Mouse (Mus musculus) lung, embryonic 15.5 days (tissue): ENCODE results near the gene Zbtb6. TPM values are rescaled to one million over a fixed set of nuclear protein-coding genes. Genes with fewer than 3 reads are reported as not detected.

Experiments
- ATAC-seq: fragments of 200-750 bp; cut with Nextera tagmentation; 2 replicates; pipeline ENCODE4 v1.8.0; 2017; ENCODE audit warnings: moderate number of reproducible peaks, borderline replicate concordance; ENCODE audit not compliant: low FRiP score, low TSS enrichment; ENCODE audit errors: extremely low read depth
- H3K27ac ChIP-seq: fragments of 300-500 bp; sonication (generic); 2 replicates; pipeline ENCODE4 v1.5.1; 2015; ENCODE audit warnings: moderate library complexity, mild to moderate bottlenecking, inconsistent platforms
- H3K27me3 ChIP-seq: fragments of 300-500 bp; sonication (generic); 2 replicates; pipeline ENCODE4 v1.6.1; 2015; ENCODE audit warnings: inconsistent platforms
- H3K36me3 ChIP-seq: fragments of 300-500 bp; sonication (generic); 2 replicates; pipeline ENCODE4 v1.6.1; 2015; ENCODE audit warnings: inconsistent platforms
- H3K4me1 ChIP-seq: fragments of 300-500 bp; sonication (generic); 2 replicates; pipeline ENCODE4 v1.6.1; 2015; ENCODE audit warnings: inconsistent platforms
- H3K4me2 ChIP-seq: fragments of 300-500 bp; sonication (generic); 2 replicates; pipeline ENCODE4 v1.6.1; 2015; ENCODE audit warnings: inconsistent platforms, mild to moderate bottlenecking, moderate library complexity
- H3K4me3 ChIP-seq: fragments of 300-500 bp; sonication (generic); 2 replicates; pipeline ENCODE4 v1.5.1; 2015; ENCODE audit warnings: mild to moderate bottlenecking, inconsistent platforms
- H3K9ac ChIP-seq: fragments of 300-500 bp; sonication (generic); 2 replicates; pipeline ENCODE4 v1.6.1; 2015; ENCODE audit warnings: inconsistent platforms
- H3K9me3 ChIP-seq: fragments of 300-500 bp; sonication (generic); 2 replicates; pipeline ENCODE4 v1.6.1; 2016; ENCODE audit warnings: inconsistent platforms
- WGBS: fragments of 180-500 bp; shearing (Covaris S2); methylation state at CpG from one replicate; pipeline ENCODE4 v1.1.7; 2015; 5-methylcytosine and 5-hydroxymethylcytosine counted together
- polyA plus RNA-seq: library from polyadenylated mRNA; unstranded; fragments of >200 nt; fragmentation: Nextera tagmentation; extraction: Ambion mirVana; gene quantifications from 2 replicates; pipeline ENCODE4 v1.2.1, GENCODE M21; 2015

Zbtb6 gene
- polyA plus RNA-seq, 1 experiment from 2014 or later, result 6.6 TPM

GRCm38 (mm10) chr2:37431609-37432008 lies 11.4 kb downstream of the Zbtb6 start:
- peak overlapping the region; percentile 63 for H3K4me2 ChIP-seq
- H3K36me3 ChIP-seq, result peaks cover 25% of the 10 kb centered on the region
- ATAC-seq, result no peak; the same call in 1 of the 2 replicates
- H3K9me3 ChIP-seq, result no peaks in the 10 kb centered on the region
- WGBS, result 29% methylated on average over 7 of the region's 7 CpGs
- H3K4me3 ChIP-seq, result peak overlapping the region; percentile 87
- no peaks in the 10 kb centered on the region for H3K27me3 ChIP-seq
- H3K27ac ChIP-seq, result peak overlapping the region; percentile 96
- no peak overlapping the region for H3K9ac ChIP-seq
- H3K4me1 ChIP-seq, result peaks cover 22% of the 10 kb centered on the region

DNA sequence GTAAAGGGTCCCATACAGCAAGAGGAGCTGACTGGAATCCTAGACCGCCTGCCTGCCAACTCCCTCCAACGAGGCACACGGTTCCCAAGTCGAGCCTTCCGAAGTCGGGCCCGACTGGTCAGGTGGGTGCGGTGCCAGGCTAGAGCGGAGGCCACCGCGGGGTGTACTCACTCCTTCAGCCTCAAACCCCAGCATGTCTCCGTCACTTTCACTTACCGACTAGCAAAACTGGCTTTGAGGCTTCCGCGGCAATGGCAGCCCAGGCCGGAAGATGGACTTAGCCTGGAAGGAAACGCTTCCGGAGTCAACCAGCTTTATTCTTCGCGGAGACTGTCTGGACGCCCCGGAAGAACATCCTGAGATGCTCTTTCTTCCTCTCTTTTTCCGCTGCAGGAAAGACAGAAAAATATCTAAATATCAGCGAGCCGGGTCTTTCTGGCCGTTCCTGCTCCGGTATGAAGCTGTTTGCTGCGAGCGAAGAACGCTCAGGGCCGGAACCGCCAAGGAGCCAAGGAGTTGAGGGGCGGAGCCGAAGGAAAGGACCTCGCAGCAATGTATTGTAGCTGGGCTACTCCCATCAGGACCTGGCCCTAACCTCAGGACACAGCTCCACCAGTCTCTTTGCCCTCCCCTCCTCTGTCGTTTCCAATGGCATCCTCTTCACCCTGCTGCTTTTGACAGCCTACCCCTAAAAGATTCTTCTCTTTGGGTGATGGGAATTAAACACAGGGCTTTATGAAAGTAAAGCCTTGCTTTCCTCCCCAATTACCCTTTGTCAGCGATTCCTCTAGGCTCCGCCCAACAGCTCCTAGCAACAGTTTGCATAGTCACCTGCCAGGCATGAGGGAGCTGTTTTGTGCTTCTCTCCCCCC lies 12.1 kb downstream of the Zbtb6 start:
- under 1% methylated on average over 38 of the region's 38 CpGs for whole genome bisulfite sequencing
- H3K4me1 ChIP-seq, result peaks cover 22% of the 10 kb centered on the region
- H3K27ac ChIP-seq, result peak overlapping the region; percentile 96
- peak overlapping the region; percentile 63 for H3K4me2 ChIP-seq
- H3K4me3 ChIP-seq, result peak overlapping the region; percentile 87
- ATAC-seq, result peak; percentile 95
- H3K9me3 ChIP-seq, result no peaks in the 10 kb centered on the region
- H3K36me3 ChIP-seq, result peaks cover 18% of the 10 kb centered on the region
- H3K27me3 ChIP-seq, result no peaks in the 10 kb centered on the region
- peak overlapping the region; percentile 82 for H3K9ac ChIP-seq

DNA sequence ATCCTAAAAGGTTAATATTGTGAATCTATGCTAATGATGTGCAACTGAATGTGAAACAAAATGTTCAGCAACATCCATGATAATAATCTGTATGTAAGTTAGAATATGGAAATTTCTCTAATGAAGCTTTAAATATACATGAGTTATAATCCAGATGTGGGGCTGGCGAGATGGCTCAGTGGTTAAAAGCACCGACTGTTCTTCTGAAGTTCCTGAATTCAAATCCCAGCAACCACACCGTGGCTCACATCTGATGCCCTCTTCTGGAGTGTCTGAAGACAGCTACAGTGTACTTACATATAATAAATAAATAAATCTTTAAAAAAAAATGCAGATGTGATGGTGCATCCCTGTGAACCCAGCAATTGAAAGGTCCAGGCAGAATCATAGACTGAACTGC lies 19.3 kb downstream of the Zbtb6 start:
- ATAC-seq, result no peak
- Histone ChIP-seq H3K9ac (no peak overlapping the region), H3K27me3 (no peaks in the 10 kb centered on the region), H3K36me3 (peaks cover 7% of the 10 kb centered on the region), H3K4me2 (no peak overlapping the region), H3K27ac (no peak overlapping the region), H3K4me1 (peaks cover 13% of the 10 kb centered on the region), H3K9me3 (no peaks in the 10 kb centered on the region), H3K4me3 (no peak overlapping the region)
- WGBS, result 59% methylated on average over 3 of the region's 3 CpGs

DNA sequence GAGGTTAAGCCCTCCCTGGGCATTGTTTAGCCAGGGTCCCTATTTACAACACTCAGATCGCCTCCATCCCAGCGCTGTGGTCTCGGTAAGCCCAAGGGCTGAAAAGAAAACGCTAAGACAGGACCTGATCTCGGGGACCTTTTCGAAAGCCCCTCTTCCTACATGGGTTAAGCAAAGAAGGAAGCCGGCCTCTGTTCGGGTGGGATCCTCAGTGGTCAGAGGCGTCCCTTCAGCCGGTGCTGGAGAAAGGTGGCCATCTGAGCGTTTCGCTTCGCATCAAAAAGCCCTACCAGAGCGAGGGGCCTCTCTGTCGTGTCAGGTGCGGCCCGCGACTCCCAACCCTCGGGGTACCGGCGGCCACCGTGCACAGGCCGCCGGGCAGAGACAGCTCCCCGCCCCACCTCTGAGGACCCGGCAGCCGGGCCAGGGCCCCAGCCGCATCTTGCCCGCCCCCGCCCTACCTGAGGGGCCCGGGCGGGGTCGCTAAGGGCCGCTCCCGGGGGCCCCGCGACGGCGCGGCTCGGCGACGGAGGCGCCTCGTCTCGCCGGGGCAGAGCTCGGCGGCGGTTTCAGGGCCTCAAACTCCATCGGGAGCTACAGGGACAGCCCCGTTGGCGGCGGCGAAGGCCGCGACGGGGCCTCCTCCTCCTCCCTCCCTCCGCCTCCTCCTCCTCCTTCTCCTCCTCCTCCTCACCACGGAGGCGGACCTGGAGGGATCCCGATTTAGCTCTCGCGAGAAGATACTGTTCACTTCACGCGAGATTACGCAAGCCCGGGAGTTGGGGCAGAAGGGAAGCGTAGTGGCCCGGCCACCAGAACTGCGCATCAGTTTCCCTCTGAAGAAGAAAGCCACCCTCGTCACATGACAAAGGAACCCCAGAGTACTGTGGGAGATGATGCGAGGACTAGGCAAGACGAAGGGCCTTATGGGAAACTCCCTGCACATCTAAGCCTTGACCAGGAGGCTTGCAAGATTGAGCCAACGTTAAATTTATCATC lies 20.4 kb downstream of the Zbtb6 start, which contains the start of gene Rc3h2:
Gene Rc3h2 (minus strand): TSS at position 598 of the 999 bp plus-strand sequence.
- Histone ChIP-seq H3K4me3 (peak within 1 kb of the TSS; percentile 100), H3K27ac (peak within 1 kb of the TSS; percentile 97), H3K9me3 (no peaks in the 10 kb centered on the region), H3K27me3 (no peaks in the 10 kb centered on the region), H3K36me3 (peaks cover under 1% of the 10 kb centered on the region; the same call in 1 of the 2 replicates), H3K4me2 (peak within 1 kb of the TSS; percentile 72), H3K9ac (peak within 1 kb of the TSS; percentile 99), H3K4me1 (peaks cover 11% of the 10 kb centered on the region)
- under 1% methylated on average over 73 of the region's 75 CpGs for WGBS
- ATAC-seq, result peak; percentile 98

GRCm38 (mm10) chr2:37421903-37422302 lies 21.1 kb downstream of the Zbtb6 start:
- no peak for ATAC-seq
- Histone ChIP-seq H3K27ac (peak overlapping the region; percentile 97), H3K4me2 (peak overlapping the region; percentile 72), H3K9me3 (no peaks in the 10 kb centered on the region), H3K27me3 (no peaks in the 10 kb centered on the region), H3K4me1 (peaks cover 11% of the 10 kb centered on the region), H3K4me3 (peak overlapping the region; percentile 100), H3K9ac (peak overlapping the region; percentile 99), H3K36me3 (no peaks in the 10 kb centered on the region)
- WGBS, result 3% methylated on average over 3 of the region's 3 CpGs

DNA sequence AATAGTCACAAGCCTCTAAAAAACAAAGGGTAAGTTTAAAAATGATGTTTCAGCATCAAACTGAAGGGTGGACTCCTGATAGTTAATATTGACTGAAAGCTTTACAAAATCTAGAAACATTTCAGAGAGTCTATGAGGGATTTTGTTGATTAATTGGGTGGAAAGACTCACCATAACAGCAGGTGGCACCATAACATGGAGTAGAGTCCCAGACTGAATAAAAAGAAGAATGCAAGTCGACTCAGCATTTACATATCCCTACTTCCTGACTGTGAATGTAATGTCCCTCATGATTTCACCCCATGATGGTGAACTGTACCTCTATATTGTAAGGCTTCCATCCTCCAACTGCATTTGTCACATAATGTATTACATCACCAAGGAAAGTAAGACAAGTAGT lies 47.4 kb downstream of the Zbtb6 start:
- Histone ChIP-seq H3K9me3 (no peaks in the 10 kb centered on the region), H3K4me3 (no peak overlapping the region), H3K27ac (no peak overlapping the region), H3K4me2 (no peak overlapping the region), H3K36me3 (peaks cover 26% of the 10 kb centered on the region), H3K9ac (no peak overlapping the region), H3K27me3 (no peaks in the 10 kb centered on the region), H3K4me1 (no peaks in the 10 kb centered on the region)
- ATAC-seq, result no peak
- WGBS, result 52% methylated on average over 1 of the region's 1 CpGs

DNA sequence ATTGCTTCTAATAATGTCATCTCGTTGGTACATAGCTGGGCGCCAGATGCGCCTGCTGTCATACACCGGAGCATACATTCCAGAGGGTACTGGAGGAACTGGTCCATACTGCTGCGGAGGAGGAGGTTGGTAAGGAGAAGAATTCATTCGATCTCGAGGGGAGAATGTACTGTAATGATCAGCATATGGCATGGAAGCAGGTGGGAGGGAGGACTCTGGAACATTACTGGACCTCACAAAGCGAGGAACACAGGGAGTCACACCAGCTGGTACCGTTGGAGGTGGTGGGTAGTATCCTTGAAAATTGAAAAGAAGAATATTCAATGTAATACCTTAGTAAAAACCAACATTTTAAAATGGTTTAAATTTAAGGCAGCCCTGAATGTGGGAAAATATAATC lies 60.0 kb downstream of the Zbtb6 start:
- 94% methylated on average over 9 of the region's 9 CpGs for WGBS
- no peak for ATAC-seq
- Histone ChIP-seq H3K4me1 (no peaks in the 10 kb centered on the region), H3K4me2 (no peak overlapping the region), H3K36me3 (peaks cover 25% of the 10 kb centered on the region), H3K9me3 (no peaks in the 10 kb centered on the region), H3K9ac (no peak overlapping the region), H3K27ac (no peak overlapping the region), H3K4me3 (no peak overlapping the region), H3K27me3 (no peaks in the 10 kb centered on the region)

GRCm38 (mm10) chr2:37380189-37380588 lies 62.8 kb downstream of the Zbtb6 start:
- H3K36me3 ChIP-seq, result peaks cover 43% of the 10 kb centered on the region
- H3K4me1 ChIP-seq, result no peaks in the 10 kb centered on the region
- no peak overlapping the region for H3K27ac ChIP-seq
- no peak overlapping the region for H3K9ac ChIP-seq
- no peak for ATAC-seq
- no peaks in the 10 kb centered on the region for H3K27me3 ChIP-seq
- H3K4me3 ChIP-seq, result no peak overlapping the region
- WGBS, result 61% methylated on average over 2 of the region's 2 CpGs
- no peaks in the 10 kb centered on the region for H3K9me3 ChIP-seq
- H3K4me2 ChIP-seq, result no peak overlapping the region

- no peaks in the 10 kb centered on the region for H3K4me1 ChIP-seq
- no peak for ATAC-seq
- no peak overlapping the region for H3K27ac ChIP-seq
- H3K4me3 ChIP-seq, result no peak overlapping the region
- peaks cover 40% of the 10 kb centered on the region for H3K36me3 ChIP-seq
- no peak overlapping the region for H3K9ac ChIP-seq
- H3K9me3 ChIP-seq, result no peaks in the 10 kb centered on the region
- H3K27me3 ChIP-seq, result no peaks in the 10 kb centered on the region
- H3K4me2 ChIP-seq, result no peak overlapping the region
- 94% methylated on average over 1 of the region's 1 CpGs for WGBS
Observed at GRCm38 (mm10) chr2:37376018-37376417, 67.0 kb downstream of the Zbtb6 start.
